Comparison of ENCODE assay signal across 8 mouse cellular contexts in the genomic region with DNA sequence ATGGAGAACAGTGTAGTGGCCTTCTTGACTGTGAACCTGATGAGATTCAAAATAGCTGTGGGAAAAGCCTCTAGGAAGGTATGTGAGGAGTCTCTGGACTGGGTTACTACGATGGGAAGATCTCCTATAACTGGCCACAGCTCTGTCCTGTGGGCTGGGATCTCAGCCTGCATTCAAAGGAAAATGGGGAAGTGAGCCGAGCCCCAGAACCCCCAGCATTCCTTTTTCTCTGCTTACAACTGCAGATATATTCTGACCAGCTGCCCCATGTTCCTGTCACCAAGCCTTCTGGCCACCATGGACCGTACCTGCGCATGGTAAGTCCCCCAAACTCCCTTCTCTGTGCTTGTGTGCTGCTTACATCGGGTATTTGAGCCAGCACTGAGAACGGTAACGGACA. TPM values are rescaled to one million over a fixed set of nuclear protein-coding genes. Genes with fewer than 3 reads are reported as not detected.
A peak's percentile ranks its signal among the peaks of the same experiment; 100 is the strongest.
DNase-seq lines count a peak whose midpoint lies in the region; ATAC-seq and TF ChIP-seq lines count a peak whose summit lies in the region.

Gene Ntpcr, plus strand, starts transcription at position 218 of the 400 bp plus-strand sequence.

- no peaks in the 10 kb centered on the region for H3K36me3 ChIP-seq in midbrain, embryonic 13.5 days

- no peaks in the 10 kb centered on the region for H3K27me3 ChIP-seq in midbrain, embryonic 13.5 days

- ATAC-seq in midbrain, embryonic 13.5 days, result no peak

- no peak for TF ChIP-seq CTCF in brain, embryonic 14.5 days (IDR thresholded peaks at IDR 0.05; ENCODE audit: borderline replicate concordance, extremely low read depth, insufficient read depth, insufficient read length)

- H3K27ac ChIP-seq in midbrain, embryonic 13.5 days, result no peak within 1 kb of the TSS

- no peak for TF ChIP-seq POLR2A in brain, embryonic 14.5 days (IDR thresholded peaks at IDR 0.05; ENCODE audit: borderline replicate concordance, extremely low read depth, insufficient read depth, insufficient read length, poor library complexity, severe bottlenecking)

- no peaks in the 10 kb centered on the region for H3K9me3 ChIP-seq in midbrain, embryonic 13.5 days

- DNase-seq in layer of hippocampus, adult 18-20 months (ENCODE audit: low spot score in 2 of 2), result no peak
- DNase-seq in layer of hippocampus, adult 9-11 months, result no peak
- DNase-seq in brain, embryonic 14.5 days (ENCODE audit: low read depth), result no peak
- no peak for DNase-seq in heart, adult 8-10 months (ENCODE audit: low spot score)
- no peak for DNase-seq in layer of hippocampus, postnatal 14 days (ENCODE audit: low spot score in 2 of 2)
- no peak for DNase-seq in thymus, postnatal 25 days
- DNase-seq in cerebellum, adult 8-10 months, result no peak

- no peak within 1 kb of the TSS for H3K4me3 ChIP-seq in midbrain, embryonic 13.5 days (replicated peaks)

- H3K9ac ChIP-seq in midbrain, embryonic 13.5 days (replicated peaks), result 0 out of 2 replicates have a peak within 1 kb of the TSS, but pooled peaks have one; percentile 32

- no peak within 1 kb of the TSS for H3K4me2 ChIP-seq in midbrain, embryonic 13.5 days (replicated peaks)

- 81% methylated on average over 7 of the region's 7 CpGs for WGBS in midbrain, embryonic 13.5 days

- H3K4me1 ChIP-seq in midbrain, embryonic 13.5 days (replicated peaks), result peaks cover 5% of the 10 kb centered on the region

RNA-seq across cellular contexts. Expression of gene Ntpcr, which starts in this region (rescaled TPM):
- total RNA-seq in layer of hippocampus, adult 18-20 months (2021), result 10 to 100 TPM; 21.0 to 23.6 TPM
- polyA plus RNA-seq in brain, embryonic 14.5 days (2012; rRNA removed), result 27.9 and 30.4 TPM in 2 replicates
- 10 to 100 TPM; 14.6 to 18.4 (median 16.3) TPM for total RNA-seq in heart, adult 8-10 months (2022)
- 10 to 100 TPM; 18.8 to 21.4 TPM for total RNA-seq in layer of hippocampus, postnatal 14 days (2021)
- polyA plus RNA-seq in midbrain, embryonic 13.5 days (2015; fragmentation: Nextera tagmentation; extraction: Ambion mirVana), result 21.9 and 24.2 TPM in 2 replicates
